Mouse (Mus musculus) kidney, adult 2 months (tissue): ENCODE data around the gene Fbxl8. TPM values are rescaled to one million over a fixed set of nuclear protein-coding genes. Genes with fewer than 3 reads are reported as not detected.

Source experiments
- DNase-seq: peaks from one replicate; pipeline ENCODE4 v3.0.0; 2021
- H3K27ac ChIP-seq: fragments of 200-500 bp; 2 replicates; pipeline ENCODE4 v1.5.1; 2012; ENCODE audit warnings: low read depth, low read length, control low read depth, inconsistent platforms; ENCODE audit not compliant: insufficient read depth
- H3K27me3 ChIP-seq: fragments of 200-500 bp; replicated peaks from 2 replicates; pipeline ENCODE4 v1.6.1; 2012; ENCODE audit warnings: mild to moderate bottlenecking, moderate library complexity, low read length, inconsistent platforms; ENCODE audit not compliant: control insufficient read depth, insufficient read depth
- H3K36me3 ChIP-seq: fragments of 200-500 bp; 2 replicates; pipeline ENCODE4 v1.6.1; 2012; ENCODE audit warnings: mild to moderate bottlenecking, moderate library complexity, low read length, inconsistent platforms; ENCODE audit not compliant: control insufficient read depth, insufficient read depth
- H3K4me1 ChIP-seq: fragments of 200-500 bp; 2 replicates; pipeline ENCODE4 v1.6.1; 2011; ENCODE audit warnings: low read length; ENCODE audit not compliant: control insufficient read depth, insufficient read depth
- H3K4me3 ChIP-seq: fragments of 200-500 bp; 2 replicates; pipeline ENCODE4 v1.5.1; 2011; ENCODE audit warnings: mild to moderate bottlenecking, low read depth, low read length, control low read depth; ENCODE audit not compliant: insufficient read depth
- CTCF ChIP-seq: fragments of 200-500 bp; conservative IDR thresholded peaks from 2 replicates; pipeline ENCODE4 v1.5.1; 2011; ENCODE audit warnings: low read depth, mild to moderate bottlenecking, control low read depth, low read length, moderate library complexity, mixed read lengths; ENCODE audit not compliant: insufficient read depth, insufficient read length
- POLR2A ChIP-seq: fragments of 200-500 bp; IDR thresholded peaks from one replicate; pipeline ENCODE4 v1.6.1; 2011; ENCODE audit warnings: low read depth, low read length, control low read depth
- WGBS: fragments of 180-500 bp; shearing (Covaris S2); methylation state at CpG from one replicate; pipeline ENCODE4 v1.1.7; 2018; 5-methylcytosine and 5-hydroxymethylcytosine counted together
- polyA plus RNA-seq: library from polyadenylated mRNA; depleted of rRNA; stranded (reverse); fragments of >200 nt; gene quantifications from 2 replicates; pipeline ENCODE4 v1.2.3, GENCODE M21; 2012; rRNA removed

The Fbxl8 gene
- polyA plus RNA-seq, 1 experiment, result 6.9 TPM

DNA sequence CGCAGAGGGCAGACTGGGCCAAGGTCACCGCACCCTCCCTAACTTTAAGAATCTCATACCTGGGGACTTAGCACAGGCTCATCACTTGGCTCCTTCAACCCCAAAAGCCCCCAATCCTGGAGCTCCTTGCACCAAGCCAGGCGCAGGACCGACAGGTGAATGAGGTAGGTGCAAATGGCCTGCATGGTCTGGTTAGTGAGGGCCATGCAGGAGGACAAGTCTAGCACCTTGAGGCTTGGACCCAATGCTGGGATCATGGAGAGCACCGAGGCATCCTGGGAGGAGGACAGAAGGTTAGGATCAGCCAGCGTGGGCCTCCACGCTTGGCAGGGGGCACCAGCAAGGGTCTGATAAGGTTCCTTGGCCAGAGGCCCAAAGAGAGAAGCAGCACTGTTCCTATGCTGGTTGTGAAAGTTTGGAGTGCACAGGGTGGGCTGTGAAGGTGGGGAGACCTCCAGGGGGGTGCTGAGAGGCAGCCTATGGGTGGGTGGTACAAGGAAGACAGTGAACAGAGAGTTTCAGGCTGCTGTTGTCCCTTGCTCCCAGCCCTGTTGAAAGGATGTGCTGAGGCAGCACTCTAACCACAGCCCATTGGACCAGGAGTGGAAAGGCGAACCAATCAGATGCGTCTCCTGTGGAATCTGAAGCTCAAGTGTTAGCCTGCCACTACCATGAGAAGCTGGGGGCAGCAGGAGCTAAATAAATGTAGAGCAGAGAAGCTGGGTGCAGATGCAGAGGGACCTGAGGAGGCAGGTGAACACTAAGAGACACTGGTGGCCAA, 49.4 kb downstream of the Fbxl8 start:
- no peak overlapping the region for H3K27ac ChIP-seq
- no peak overlapping the region for H3K4me3 ChIP-seq
- 90% methylated on average over 9 of the region's 9 CpGs for WGBS
- H3K36me3 ChIP-seq, result no peaks in the 10 kb centered on the region
- H3K27me3 ChIP-seq, result no peaks in the 10 kb centered on the region
- TF ChIP-seq CTCF (no peak), POLR2A (no peak)
- no peak for DNase-seq
- no peaks in the 10 kb centered on the region for H3K4me1 ChIP-seq

DNA sequence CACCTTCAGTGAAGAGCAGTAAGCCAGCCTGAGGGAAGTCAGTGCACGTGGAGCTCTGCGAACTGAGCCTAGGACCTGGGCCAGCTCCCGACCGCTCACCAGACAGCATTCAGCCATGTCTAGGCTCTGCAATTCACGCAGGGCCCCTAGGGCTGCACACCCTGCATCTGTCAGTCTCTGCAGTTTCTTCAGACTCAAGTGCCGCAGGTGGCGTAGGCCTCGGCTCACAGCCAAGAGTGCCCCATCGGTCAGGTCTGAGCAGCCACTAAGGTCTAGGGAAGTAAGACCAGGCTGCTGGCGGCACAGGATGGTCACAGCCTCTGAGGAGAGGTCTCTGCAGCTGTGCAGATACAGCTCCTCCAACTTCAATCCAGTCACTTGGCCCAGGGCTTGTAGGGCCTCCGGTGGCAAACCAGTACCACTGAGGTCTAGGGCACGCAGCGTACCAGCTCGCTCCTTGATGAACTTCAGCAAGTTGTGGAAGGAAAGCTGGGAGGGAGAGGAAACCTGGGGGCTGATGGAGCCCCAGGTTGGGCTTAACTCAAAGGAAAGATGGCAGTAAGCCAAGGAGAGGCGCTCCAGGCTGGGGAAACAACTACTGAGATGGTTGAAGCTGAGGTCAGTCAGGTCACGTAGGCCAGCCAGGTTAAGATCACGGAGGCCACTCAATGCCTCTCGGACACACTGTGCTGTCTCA, 50.8 kb downstream of the Fbxl8 start:
- Histone ChIP-seq H3K4me3 (no peak overlapping the region), H3K27me3 (no peaks in the 10 kb centered on the region), H3K36me3 (no peaks in the 10 kb centered on the region), H3K4me1 (no peaks in the 10 kb centered on the region), H3K27ac (no peak overlapping the region)
- TF ChIP-seq CTCF (no peak), POLR2A (no peak)
- 87% methylated on average over 18 of the region's 18 CpGs for WGBS
- DNase-seq, result no peak

DNA sequence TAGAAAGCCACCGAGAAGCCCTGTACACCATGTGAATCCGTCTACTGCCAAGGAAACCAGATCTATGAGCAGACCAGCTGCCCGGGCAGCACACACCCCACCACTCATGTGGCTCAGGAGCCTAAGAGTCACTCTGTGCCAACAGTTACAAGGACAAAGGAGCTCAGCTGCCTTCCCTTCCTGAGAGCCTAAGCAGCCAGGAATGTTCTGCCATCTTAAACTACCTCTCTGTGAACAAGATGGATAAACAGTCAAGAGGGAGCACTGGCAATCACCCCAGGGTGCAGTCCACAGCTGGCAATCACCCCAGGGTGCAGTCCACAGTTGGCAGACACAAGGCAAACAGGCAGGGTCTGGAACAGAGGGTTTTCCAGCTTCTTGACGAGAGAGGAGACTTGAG, 53.5 kb downstream of the Fbxl8 start:
- TF ChIP-seq CTCF (no peak), POLR2A (no peak)
- Histone ChIP-seq H3K36me3 (no peaks in the 10 kb centered on the region), H3K27ac (no peak overlapping the region), H3K4me1 (no peaks in the 10 kb centered on the region), H3K27me3 (no peaks in the 10 kb centered on the region), H3K4me3 (no peak overlapping the region)
- 91% methylated on average over 4 of the region's 4 CpGs for WGBS
- no peak for DNase-seq

DNA sequence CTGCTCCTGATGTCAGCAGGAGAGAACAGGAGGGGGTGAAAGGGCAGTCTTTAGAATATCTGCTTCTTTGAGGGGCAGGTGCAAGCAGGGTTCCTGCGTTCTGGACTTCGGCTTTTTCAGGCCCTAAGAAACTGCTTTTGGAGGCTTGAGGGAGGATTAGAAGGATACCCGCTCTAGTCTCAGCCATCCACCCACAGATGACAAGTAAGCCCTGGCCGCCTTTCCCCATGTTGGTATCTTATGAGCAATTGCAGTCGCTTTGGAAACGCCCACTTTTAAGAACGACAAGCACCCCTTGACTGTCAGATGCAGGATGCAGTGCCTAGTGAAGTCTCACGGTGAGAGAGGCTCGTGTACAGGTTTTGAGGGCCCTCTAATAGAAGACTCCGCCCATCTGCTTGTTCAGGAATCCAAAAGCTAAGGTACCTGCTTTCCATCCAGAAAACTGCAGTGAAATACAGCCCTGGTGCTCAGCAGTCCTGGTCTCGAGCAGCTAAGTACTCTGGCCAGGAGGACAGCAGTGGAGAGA, 54.3 kb downstream of the Fbxl8 start:
- Histone ChIP-seq H3K27me3 (no peaks in the 10 kb centered on the region), H3K4me3 (no peak overlapping the region), H3K27ac (no peak overlapping the region), H3K36me3 (no peaks in the 10 kb centered on the region), H3K4me1 (no peaks in the 10 kb centered on the region)
- WGBS, result 89% methylated on average over 11 of the region's 11 CpGs
- TF ChIP-seq POLR2A (no peak), CTCF (no peak)
- no peak for DNase-seq

Other genes with a start within 250 kb of the Fbxl8 start
- 0.09 and 0.14 TPM in 2 replicates for gene Ces3a, start 216.0 kb upstream of the Fbxl8 start, polyA plus RNA-seq
- 0.08 TPM in 1 of 2 replicates, not detected in the other for gene Ces3b, start 180.9 kb upstream of the Fbxl8 start, polyA plus RNA-seq
- 0.03 TPM in 1 of 2 replicates, not detected in the other for gene Ces4a, start 132.8 kb upstream of the Fbxl8 start, polyA plus RNA-seq
- gene Cbfb, start 94.0 kb upstream of the Fbxl8 start, polyA plus RNA-seq, result 4.4 and 6.1 TPM in 2 replicates
- gene D230025D16Rik, start 39.5 kb upstream of the Fbxl8 start, polyA plus RNA-seq, result 22.1 and 23.2 TPM in 2 replicates
- gene B3gnt9, start 9.5 kb upstream of the Fbxl8 start, polyA plus RNA-seq, result 4.8 and 5.3 TPM in 2 replicates
- 13.1 and 13.5 TPM in 2 replicates for gene Tradd, start within 50 bp of the Fbxl8 start, polyA plus RNA-seq
- 2.1 and 2.7 TPM in 2 replicates for gene Hsf4, start 5.2 kb downstream of the Fbxl8 start, polyA plus RNA-seq
- gene Nol3, start 11.5 kb downstream of the Fbxl8 start, polyA plus RNA-seq, result 4.8 and 5.6 TPM in 2 replicates
- 2.1 and 2.5 TPM in 2 replicates for gene 4931428F04Rik, start 25.2 kb downstream of the Fbxl8 start, polyA plus RNA-seq
- 11.7 and 15.3 TPM in 2 replicates for gene Exoc3l, start 31.5 kb downstream of the Fbxl8 start, polyA plus RNA-seq
- gene E2f4, start 33.0 kb downstream of the Fbxl8 start, polyA plus RNA-seq, result 88.1 and 93.5 TPM in 2 replicates
- 49.6 and 60.3 TPM in 2 replicates for gene Elmo3, start 41.0 kb downstream of the Fbxl8 start, polyA plus RNA-seq
- gene Lrrc29, start 61.6 kb downstream of the Fbxl8 start, polyA plus RNA-seq, result 11.0 and 14.1 TPM in 2 replicates
- 113 and 116 TPM in 2 replicates for gene Tmem208, start 61.7 kb downstream of the Fbxl8 start, polyA plus RNA-seq
- gene Fhod1, start 83.3 kb downstream of the Fbxl8 start, polyA plus RNA-seq, result 18.2 and 20.0 TPM in 2 replicates
- gene Slc9a5, start 84.2 kb downstream of the Fbxl8 start, polyA plus RNA-seq, result 1.9 and 2.5 TPM in 2 replicates
- gene Plekhg4, start 108.6 kb downstream of the Fbxl8 start, polyA plus RNA-seq, result 0.14 and 0.18 TPM in 2 replicates
- 0.08 and 0.17 TPM in 2 replicates for gene Kctd19, start 148.9 kb downstream of the Fbxl8 start, polyA plus RNA-seq
- gene Lrrc36, start 148.9 kb downstream of the Fbxl8 start, polyA plus RNA-seq, result 0.33 and 0.45 TPM in 2 replicates
- 11.9 and 19.3 TPM in 2 replicates for gene Tppp3, start 206.9 kb downstream of the Fbxl8 start, polyA plus RNA-seq
- 47.6 and 57.7 TPM in 2 replicates for gene Zdhhc1, start 232.3 kb downstream of the Fbxl8 start, polyA plus RNA-seq